Mouse (Mus musculus) kidney, adult 11 months (tissue): ENCODE data around the gene Nhlrc4.
A peak's percentile ranks its signal among the peaks of the same experiment; 100 is the strongest.

Experiments
- DNase-seq: peaks from one replicate; pipeline ENCODE4 v3.0.0; 2022

Nhlrc4 gene

GRCm38 (mm10) chr17:25957586-25958051, 12.9 kb upstream of the Nhlrc4 start:
- no peak for DNase-seq

- DNase-seq = no peak
Measured at GRCm38 (mm10) chr17:25956631-25957030, 11.9 kb upstream of the Nhlrc4 start.

- DNase-seq = no peak
Measured at GRCm38 (mm10) chr17:25956201-25956600, 11.4 kb upstream of the Nhlrc4 start.

- DNase-seq = no peak
Measured at GRCm38 (mm10) chr17:25955736-25956135, 11.0 kb upstream of the Nhlrc4 start.

- no peak for DNase-seq
Measured at GRCm38 (mm10) chr17:25954671-25955070, 9.9 kb upstream of the Nhlrc4 start.

- DNase-seq = no peak
Measured at GRCm38 (mm10) chr17:25953161-25953560, 8.4 kb upstream of the Nhlrc4 start.

- no peak for DNase-seq
Measured at GRCm38 (mm10) chr17:25951803-25952623, 7.3 kb upstream of the Nhlrc4 start, which contains the start of gene A930017K11Rik. TSS of gene A930017K11Rik (minus strand) at chr17:25952565.

- no peak for DNase-seq
Measured at GRCm38 (mm10) chr17:25951225-25951802, 6.6 kb upstream of the Nhlrc4 start.

- DNase-seq = no peak
Measured at GRCm38 (mm10) chr17:25950706-25951105, 5.9 kb upstream of the Nhlrc4 start.

GRCm38 (mm10) chr17:25949981-25950380, 5.2 kb upstream of the Nhlrc4 start:
- no peak for DNase-seq

- no peak for DNase-seq
Measured at GRCm38 (mm10) chr17:25948051-25948450, 3.3 kb upstream of the Nhlrc4 start.

GRCm38 (mm10) chr17:25947576-25947975, 2.8 kb upstream of the Nhlrc4 start:
- no peak for DNase-seq

GRCm38 (mm10) chr17:25946891-25947290, 2.1 kb upstream of the Nhlrc4 start:
- no peak for DNase-seq

- DNase-seq = no peak
Measured at GRCm38 (mm10) chr17:25946349-25946748, 1.6 kb upstream of the Nhlrc4 start.

GRCm38 (mm10) chr17:25945517-25946155, 875 bp upstream of the Nhlrc4 start:
- peak; percentile 82 for DNase-seq

- DNase-seq = no peak
Measured at GRCm38 (mm10) chr17:25943769-25944168, 992 bp downstream of the Nhlrc4 start.

- DNase-seq = no peak
Measured at GRCm38 (mm10) chr17:25943221-25943620, 1.5 kb downstream of the Nhlrc4 start.

- no peak for DNase-seq
Measured at GRCm38 (mm10) chr17:25942597-25943151, 2.1 kb downstream of the Nhlrc4 start.

- peak; percentile 62 for DNase-seq
Measured at GRCm38 (mm10) chr17:25941511-25942241, 3.1 kb downstream of the Nhlrc4 start.

- DNase-seq = no peak
Measured at GRCm38 (mm10) chr17:25934526-25934925, 10.2 kb downstream of the Nhlrc4 start.

- no peak for DNase-seq
Measured at GRCm38 (mm10) chr17:25925348-25925747, 19.4 kb downstream of the Nhlrc4 start.

- DNase-seq = peak; percentile 39
Measured at GRCm38 (mm10) chr17:25922120-25922519, 22.6 kb downstream of the Nhlrc4 start.
